Mouse (Mus musculus) pancreas, adult 10 weeks (tissue): ENCODE measurements around the gene Emb. TPM values are rescaled to one million over a fixed set of nuclear protein-coding genes. Genes with fewer than 3 reads are reported as not detected.

ENCODE experiments used
- polyA plus RNA-seq: library from polyadenylated mRNA; stranded (reverse); fragments of 350-450 nt; fragmentation: Illumina TruSeq; extraction: RNeasy Lipid Tissue Mini Kit (QIAGEN cat#74804); gene quantifications from one replicate; pipeline ENCODE4 v1.2.3, GENCODE M21; 2015; ENCODE audit warnings: low read depth, low replicate concordance; ENCODE audit not compliant: insufficient read depth

Gene Emb
- 8.7 TPM for polyA plus RNA-seq

DNA sequence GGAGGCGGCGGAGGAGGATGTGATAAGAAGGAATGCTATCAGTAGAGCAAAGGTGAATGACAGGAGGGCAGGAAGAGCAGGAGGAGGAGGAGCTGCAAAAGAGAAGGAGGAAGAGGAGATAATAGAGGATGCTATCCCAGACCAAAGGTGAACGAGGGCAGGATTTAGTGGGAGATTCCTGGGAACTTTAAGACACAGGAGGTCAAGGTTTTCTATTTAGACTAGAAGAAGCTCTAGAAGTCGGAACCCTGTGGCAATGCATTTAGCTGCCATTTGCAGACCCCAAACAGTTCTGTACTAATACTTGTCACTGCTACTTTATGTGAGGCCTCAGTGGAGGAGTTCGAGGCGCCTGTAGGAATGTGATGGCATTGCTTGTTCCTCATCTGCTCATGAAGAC lies at the start of gene Emb:
Gene Emb (plus strand): TSS at position 301 of the 400 bp plus-strand sequence.

DNA sequence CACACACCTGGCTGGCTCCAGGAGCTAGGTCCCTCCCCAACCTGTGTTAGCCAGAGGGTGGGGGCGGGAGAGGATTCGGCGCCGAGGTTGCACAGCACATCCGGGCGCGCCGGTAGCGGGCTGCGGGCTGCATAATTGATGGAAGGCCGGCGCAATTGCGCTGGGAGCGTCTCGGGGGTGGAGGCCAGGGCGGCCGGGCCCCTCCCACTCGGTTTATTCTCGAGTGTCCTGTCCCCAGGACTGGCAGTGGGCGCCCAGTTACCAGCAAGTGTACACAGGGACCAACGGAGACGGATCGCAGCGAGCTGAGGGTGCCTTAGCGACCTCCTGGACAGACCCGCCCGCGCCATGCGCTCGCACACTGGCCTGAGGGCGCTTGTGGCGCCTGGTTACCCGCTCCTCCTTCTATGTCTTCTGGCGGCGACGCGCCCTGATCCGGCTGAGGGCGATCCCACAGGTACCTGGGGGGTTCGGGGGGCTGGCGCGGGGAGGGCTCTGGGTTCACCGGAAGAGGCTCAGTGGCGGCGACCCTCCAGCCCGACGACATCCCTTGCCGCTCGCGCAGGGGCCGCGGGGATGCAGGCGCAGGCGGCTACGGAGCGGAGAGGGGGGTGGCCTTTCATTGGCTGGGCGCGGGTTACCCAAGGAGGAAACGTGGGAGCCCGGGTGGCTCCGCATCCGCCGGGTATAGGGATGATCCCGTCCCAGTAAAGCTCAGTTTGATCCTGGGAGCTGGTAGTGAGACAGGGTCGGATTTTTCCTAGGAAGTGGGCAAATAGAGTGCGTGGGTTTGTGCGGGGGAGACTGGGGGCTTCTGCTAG lies 12.4 kb downstream of the Emb start, which contains the start of gene Gm17509:
Gene Gm17509 (minus strand): TSS at position 575 of the 821 bp plus-strand sequence.

Other genes starting within 250 kb of the Emb start
- gene Parp8, start 183.0 kb upstream of the Emb start, polyA plus RNA-seq = 3.9 TPM
- gene Gm17509, start 12.5 kb downstream of the Emb start, polyA plus RNA-seq = not detected